Mouse (Mus musculus): ENCODE measurements around the gene Gm21095.
"Not testable (repeated sequence)": the region's sequence is repeated elsewhere in the genome, so short reads cannot be mapped to it uniquely, and the experiment has no call there.

Gene Gm21095

DNA sequence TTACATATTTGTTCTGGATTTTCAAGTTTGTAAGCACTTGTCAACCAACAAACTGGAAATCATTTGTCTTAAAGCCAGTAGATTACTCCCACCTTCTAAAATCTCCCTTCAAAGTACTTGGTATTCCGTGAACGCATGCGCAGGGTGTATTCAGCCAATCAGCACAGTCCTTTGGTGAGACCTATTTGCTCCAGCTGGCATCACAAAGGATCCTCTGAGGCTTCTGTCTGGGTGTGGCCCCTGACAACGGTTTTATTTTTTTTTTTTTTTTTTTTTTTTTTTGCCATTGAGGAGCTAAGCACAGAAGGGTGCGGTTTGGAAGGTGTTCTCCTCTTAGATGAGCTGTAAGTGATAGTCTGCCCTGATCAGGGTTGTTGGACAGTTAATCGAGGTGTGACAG lies at the start of gene Gm21095:
Gene Gm21095, plus strand, starts transcription at position 301 of the 400 bp plus-strand sequence.
- not testable (repeated sequence) for DNase-seq (ENCODE audit: extremely low spot score)
